Mouse (Mus musculus) cerebellum, adult 2 months (tissue): ENCODE measurements around the gene Fbxw10. TPM values are rescaled to one million over a fixed set of nuclear protein-coding genes. Genes with fewer than 3 reads are reported as not detected.

Experiments
- DNase-seq, 2 experiments: peaks; one replicate each; pipeline ENCODE4 v3.0.0; 2021
- H3K27ac ChIP-seq: fragments of 200-500 bp; 2 replicates; pipeline ENCODE4 v1.5.1; 2012; ENCODE audit warnings: low read length, control low read depth, inconsistent platforms; ENCODE audit not compliant: insufficient read depth
- H3K27me3 ChIP-seq: fragments of 200-500 bp; 2 replicates; pipeline ENCODE4 v1.6.1; 2012; ENCODE audit warnings: inconsistent platforms, mild to moderate bottlenecking, low read length, moderate library complexity; ENCODE audit not compliant: control insufficient read depth, insufficient read depth
- H3K4me1 ChIP-seq: fragments of 200-500 bp; 2 replicates; pipeline ENCODE4 v1.6.1; 2011; ENCODE audit warnings: low read length; ENCODE audit not compliant: control insufficient read depth, insufficient read depth
- H3K4me3 ChIP-seq: fragments of 200-500 bp; replicated peaks from 2 replicates; pipeline ENCODE3; 2011; ENCODE audit warnings: mild to moderate bottlenecking, low read depth, low read length, control low read depth; ENCODE audit not compliant: insufficient read depth
- CTCF ChIP-seq: fragments of 200-500 bp; IDR thresholded peaks from 2 replicates; pipeline ENCODE4 v1.5.1; 2011; ENCODE audit warnings: low read depth, mild to moderate bottlenecking, control low read depth, low read length, moderate library complexity, borderline replicate concordance; ENCODE audit not compliant: insufficient read depth
- POLR2A ChIP-seq: fragments of 200-500 bp; IDR thresholded peaks from 2 replicates; pipeline ENCODE4 v1.6.1; 2011; ENCODE audit warnings: low read length, control low read depth, borderline replicate concordance; ENCODE audit not compliant: insufficient read depth
- WGBS: fragments of 180-500 bp; shearing (Covaris S2); methylation state at CpG from one replicate; pipeline ENCODE4 v1.1.7; 2018; 5-methylcytosine and 5-hydroxymethylcytosine counted together
- polyA plus RNA-seq: library from polyadenylated mRNA; depleted of rRNA; stranded (reverse); fragments of >200 nt; gene quantifications from 2 replicates; pipeline ENCODE4 v1.2.3, GENCODE M21; 2012

The Fbxw10 gene
- polyA plus RNA-seq, 1 experiment = 1.8 TPM

- 100% methylated on average over 1 of the region's 1 CpGs for WGBS
- TF ChIP-seq POLR2A = no peak
- no peak for TF ChIP-seq CTCF
- Histone ChIP-seq H3K27me3 (no peaks in the 10 kb centered on the region), H3K27ac (no peak overlapping the region), H3K4me1 (peaks cover 9% of the 10 kb centered on the region), H3K4me3 (no peak overlapping the region)
- no peak for DNase-seq
Observed at GRCm38 (mm10) chr11:62815438-62815837, 31.4 kb upstream of the Fbxw10 start.

GRCm38 (mm10) chr11:62816591-62816990 lies 30.3 kb upstream of the Fbxw10 start:
- 68% methylated on average over 6 of the region's 6 CpGs for WGBS
- TF ChIP-seq POLR2A (no peak), CTCF (no peak)
- Histone ChIP-seq H3K27ac (no peak overlapping the region), H3K4me1 (peaks cover 14% of the 10 kb centered on the region), H3K4me3 (no peak overlapping the region), H3K27me3 (no peaks in the 10 kb centered on the region)
- no peak for DNase-seq

DNA sequence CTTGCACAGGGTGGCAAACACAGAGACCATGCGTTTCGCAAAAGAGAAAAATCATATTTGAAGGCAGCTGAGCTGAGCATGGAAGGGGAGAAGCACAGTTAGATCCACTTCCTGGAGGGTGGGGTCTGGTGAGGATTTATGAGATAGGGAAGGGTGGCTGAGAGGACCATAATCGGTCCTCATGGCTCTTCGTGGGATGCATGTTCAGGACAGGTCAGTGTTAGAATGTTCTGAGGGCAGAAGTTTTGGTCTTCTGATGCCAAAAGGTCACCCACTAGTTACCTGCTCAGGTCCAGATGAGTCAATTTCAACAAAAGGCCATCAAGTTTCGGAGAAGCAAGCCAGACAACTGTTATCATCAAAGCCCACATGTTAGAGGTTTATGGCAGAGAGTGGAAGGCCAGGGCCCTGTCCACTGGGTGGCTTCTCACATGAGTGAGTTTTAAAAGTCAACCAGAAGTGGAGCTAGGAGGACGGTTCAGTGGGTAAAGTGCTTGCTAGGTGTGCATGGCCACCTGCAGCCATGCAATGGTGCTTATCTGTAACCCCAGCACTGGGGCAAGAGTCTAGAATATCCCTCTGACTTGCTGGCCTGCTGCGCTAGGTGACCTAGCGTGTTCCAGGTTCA lies 27.7 kb upstream of the Fbxw10 start:
- Histone ChIP-seq H3K27me3 (no peaks in the 10 kb centered on the region), H3K4me1 (peaks cover 14% of the 10 kb centered on the region), H3K27ac (no peak overlapping the region), H3K4me3 (no peak overlapping the region)
- WGBS = 96% methylated on average over 8 of the region's 8 CpGs
- no peak for DNase-seq
- TF ChIP-seq POLR2A (no peak), CTCF (no peak)

DNA sequence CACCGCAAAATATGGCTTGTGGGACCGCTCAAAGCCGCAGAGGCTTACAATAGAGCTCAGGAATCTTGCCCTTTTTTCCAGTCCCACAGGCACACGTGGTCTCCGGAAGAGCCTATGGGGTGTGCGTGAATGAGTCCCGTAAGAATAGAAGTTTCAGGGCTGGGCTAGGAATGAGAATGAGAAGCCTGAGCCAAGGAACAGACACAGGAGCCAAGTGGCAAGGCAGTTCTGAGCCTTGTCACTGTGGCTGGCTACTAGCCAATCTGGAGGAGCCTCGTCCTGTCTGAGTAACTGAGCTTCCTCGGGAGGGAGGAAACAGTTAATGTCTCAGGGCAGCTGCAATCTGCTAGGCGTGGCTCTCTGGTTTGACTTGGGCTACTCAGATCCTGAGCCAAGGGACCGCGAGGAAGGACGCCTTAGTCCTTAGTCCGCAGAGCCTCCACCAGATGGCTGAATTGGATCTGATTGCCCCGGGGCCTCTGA lies 26.8 kb upstream of the Fbxw10 start, which contains the start of gene Trim16:
TSS of gene Trim16 (plus strand) at position 173 of the 483 bp plus-strand sequence.
- peaks cover 8% of the 10 kb centered on the region for H3K4me1 ChIP-seq
- peak within 1 kb of the TSS; percentile 39 for H3K4me3 ChIP-seq
- no peak within 1 kb of the TSS for H3K27ac ChIP-seq
- TF ChIP-seq CTCF (no peak), POLR2A (no peak)
- DNase-seq = peak; percentile 52 to 58
- WGBS = 4% methylated on average over 15 of the region's 15 CpGs
- H3K27me3 ChIP-seq = no peaks in the 10 kb centered on the region

GRCm38 (mm10) chr11:62820661-62821437 lies 26.0 kb upstream of the Fbxw10 start:
- Histone ChIP-seq H3K4me3 (peak overlapping the region; percentile 39), H3K4me1 (peaks cover 8% of the 10 kb centered on the region), H3K27me3 (no peaks in the 10 kb centered on the region), H3K27ac (no peak overlapping the region)
- no peak for TF ChIP-seq POLR2A
- DNase-seq = peak in 1 of 2 experiments; percentile 22
- 5% methylated on average over 16 of the region's 16 CpGs for WGBS

DNA sequence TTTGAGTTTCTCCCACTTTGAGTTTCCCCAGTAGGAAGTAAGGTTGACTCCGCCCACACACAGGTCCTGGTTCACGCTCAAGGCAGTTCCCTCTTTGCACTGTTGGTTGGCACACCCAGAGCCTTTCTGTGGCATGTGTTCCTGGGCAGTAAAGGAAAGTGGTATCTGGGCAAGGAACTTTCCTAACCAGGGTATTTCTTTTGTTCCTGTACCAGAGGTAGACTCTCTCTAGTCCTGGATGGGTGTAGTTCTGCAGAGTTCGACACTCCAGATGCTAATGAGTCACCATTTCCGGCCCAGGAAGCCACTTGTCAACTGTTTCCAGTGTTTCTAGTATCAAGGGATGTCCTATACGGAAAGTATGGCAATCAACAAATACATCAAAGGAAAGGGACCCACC lies 25.0 kb upstream of the Fbxw10 start:
- no peak overlapping the region for H3K4me3 ChIP-seq
- TF ChIP-seq CTCF = no peak
- no peak for TF ChIP-seq POLR2A
- H3K27ac ChIP-seq = no peak overlapping the region
- H3K4me1 ChIP-seq = peaks cover 8% of the 10 kb centered on the region
- 78% methylated on average over 5 of the region's 5 CpGs for WGBS
- no peak for DNase-seq
- H3K27me3 ChIP-seq = no peaks in the 10 kb centered on the region

GRCm38 (mm10) chr11:62824211-62824610 lies 22.7 kb upstream of the Fbxw10 start:
- H3K4me3 ChIP-seq = no peak overlapping the region
- no peak for DNase-seq
- 65% methylated on average over 7 of the region's 7 CpGs for WGBS
- H3K4me1 ChIP-seq = peaks cover 8% of the 10 kb centered on the region
- no peak for TF ChIP-seq CTCF
- TF ChIP-seq POLR2A = no peak
- H3K27ac ChIP-seq = no peak overlapping the region
- H3K27me3 ChIP-seq = no peaks in the 10 kb centered on the region

- DNase-seq = no peak
- Histone ChIP-seq H3K27me3 (no peaks in the 10 kb centered on the region), H3K4me1 (peaks cover 4% of the 10 kb centered on the region), H3K4me3 (no peak overlapping the region), H3K27ac (no peak overlapping the region)
- TF ChIP-seq POLR2A (no peak), CTCF (no peak)
- 81% methylated on average over 9 of the region's 9 CpGs for WGBS
Observed at GRCm38 (mm10) chr11:62825222-62826105, 21.4 kb upstream of the Fbxw10 start.
